Mouse (Mus musculus): ENCODE measurements around the gene Klc1. TPM values are rescaled to one million over a fixed set of nuclear protein-coding genes. Genes with fewer than 3 reads are reported as not detected.

Gene Klc1
- polyA plus RNA-seq, 1 experiment = 44.3 TPM

GRCm38 (mm10) chr12:111743419-111743818, 15.2 kb upstream of the Klc1 start:
- Histone ChIP-seq H3K4me1 (ENCODE audit: control insufficient read depth, insufficient read depth, low read length) (no peaks in the 10 kb centered on the region), H3K27ac (ENCODE audit: insufficient read depth, low read depth, low read length) (no peak overlapping the region), H3K4me3 (ENCODE audit: insufficient read depth, low read depth, low read length) (no peak overlapping the region), H3K36me3 (ENCODE audit: control insufficient read depth, insufficient read depth, low read length) (no peaks in the 10 kb centered on the region), H3K27me3 (replicated peaks; ENCODE audit: control insufficient read depth, insufficient read depth, low read length) (no peaks in the 10 kb centered on the region)
- no peak for TF ChIP-seq POLR2A (IDR thresholded peaks at IDR 0.05; ENCODE audit: low read depth, low read length)
- TF ChIP-seq CTCF (conservative IDR thresholded peaks at IDR 0.05; ENCODE audit: insufficient read depth, insufficient read length, low read depth, low read length) = no peak
- peak; percentile 41 for DNase-seq
- WGBS = 33% methylated on average over 2 of the region's 2 CpGs

- peak; percentile 40 for DNase-seq
- no peaks in the 10 kb centered on the region for H3K4me1 ChIP-seq (ENCODE audit: control insufficient read depth, insufficient read depth, low read length)
- WGBS = 63% methylated on average over 11 of the region's 11 CpGs
- TF ChIP-seq POLR2A (IDR thresholded peaks at IDR 0.05; ENCODE audit: low read depth, low read length) (no peak), CTCF (conservative IDR thresholded peaks at IDR 0.05; ENCODE audit: insufficient read depth, insufficient read length, low read depth, low read length) (no peak)
- no peak overlapping the region for H3K27ac ChIP-seq (ENCODE audit: insufficient read depth, low read depth, low read length)
- H3K4me3 ChIP-seq (ENCODE audit: insufficient read depth, low read depth, low read length) = no peak overlapping the region
- no peaks in the 10 kb centered on the region for H3K27me3 ChIP-seq (replicated peaks; ENCODE audit: control insufficient read depth, insufficient read depth, low read length)
- H3K36me3 ChIP-seq (ENCODE audit: control insufficient read depth, insufficient read depth, low read length) = no peaks in the 10 kb centered on the region
Observed at GRCm38 (mm10) chr12:111743981-111744423, 14.6 kb upstream of the Klc1 start.

GRCm38 (mm10) chr12:111745274-111745673, 13.4 kb upstream of the Klc1 start:
- 78% methylated on average over 6 of the region's 6 CpGs for WGBS
- TF ChIP-seq CTCF (conservative IDR thresholded peaks at IDR 0.05; ENCODE audit: insufficient read depth, insufficient read length, low read depth, low read length) (no peak), POLR2A (IDR thresholded peaks at IDR 0.05; ENCODE audit: low read depth, low read length) (no peak)
- no peak overlapping the region for H3K4me3 ChIP-seq (ENCODE audit: insufficient read depth, low read depth, low read length)
- DNase-seq = no peak
- H3K27me3 ChIP-seq (replicated peaks; ENCODE audit: control insufficient read depth, insufficient read depth, low read length) = no peaks in the 10 kb centered on the region
- no peaks in the 10 kb centered on the region for H3K36me3 ChIP-seq (ENCODE audit: control insufficient read depth, insufficient read depth, low read length)
- H3K27ac ChIP-seq (ENCODE audit: insufficient read depth, low read depth, low read length) = no peak overlapping the region
- H3K4me1 ChIP-seq (ENCODE audit: control insufficient read depth, insufficient read depth, low read length) = no peaks in the 10 kb centered on the region

GRCm38 (mm10) chr12:111746091-111746490, 12.6 kb upstream of the Klc1 start:
- DNase-seq = peak; percentile 81
- no peaks in the 10 kb centered on the region for H3K4me1 ChIP-seq (ENCODE audit: control insufficient read depth, insufficient read depth, low read length)
- H3K27me3 ChIP-seq (replicated peaks; ENCODE audit: control insufficient read depth, insufficient read depth, low read length) = no peaks in the 10 kb centered on the region
- 58% methylated on average over 5 of the region's 5 CpGs for WGBS
- H3K36me3 ChIP-seq (ENCODE audit: control insufficient read depth, insufficient read depth, low read length) = no peaks in the 10 kb centered on the region
- no peak for TF ChIP-seq CTCF (conservative IDR thresholded peaks at IDR 0.05; ENCODE audit: insufficient read depth, insufficient read length, low read depth, low read length)
- TF ChIP-seq POLR2A (IDR thresholded peaks at IDR 0.05; ENCODE audit: low read depth, low read length) = no peak
- peak overlapping the region; percentile 36; the same call in 1 of the 2 replicates for H3K27ac ChIP-seq (ENCODE audit: insufficient read depth, low read depth, low read length)
- no peak overlapping the region for H3K4me3 ChIP-seq (ENCODE audit: insufficient read depth, low read depth, low read length)

GRCm38 (mm10) chr12:111747421-111747820, 11.2 kb upstream of the Klc1 start:
- Histone ChIP-seq H3K36me3 (ENCODE audit: control insufficient read depth, insufficient read depth, low read length) (no peaks in the 10 kb centered on the region), H3K4me1 (ENCODE audit: control insufficient read depth, insufficient read depth, low read length) (no peaks in the 10 kb centered on the region), H3K27me3 (replicated peaks; ENCODE audit: control insufficient read depth, insufficient read depth, low read length) (no peaks in the 10 kb centered on the region), H3K4me3 (ENCODE audit: insufficient read depth, low read depth, low read length) (no peak overlapping the region), H3K27ac (ENCODE audit: insufficient read depth, low read depth, low read length) (no peak overlapping the region)
- DNase-seq = no peak
- 88% methylated on average over 7 of the region's 7 CpGs for WGBS
- TF ChIP-seq POLR2A (IDR thresholded peaks at IDR 0.05; ENCODE audit: low read depth, low read length) (no peak), CTCF (conservative IDR thresholded peaks at IDR 0.05; ENCODE audit: insufficient read depth, insufficient read length, low read depth, low read length) (no peak)

- H3K27me3 ChIP-seq (replicated peaks; ENCODE audit: control insufficient read depth, insufficient read depth, low read length) = no peaks in the 10 kb centered on the region
- no peak overlapping the region for H3K4me3 ChIP-seq (ENCODE audit: insufficient read depth, low read depth, low read length)
- no peaks in the 10 kb centered on the region for H3K4me1 ChIP-seq (ENCODE audit: control insufficient read depth, insufficient read depth, low read length)
- 92% methylated on average over 3 of the region's 3 CpGs for WGBS
- TF ChIP-seq CTCF (conservative IDR thresholded peaks at IDR 0.05; ENCODE audit: insufficient read depth, insufficient read length, low read depth, low read length) = no peak
- TF ChIP-seq POLR2A (IDR thresholded peaks at IDR 0.05; ENCODE audit: low read depth, low read length) = no peak
- DNase-seq = no peak
- no peak overlapping the region for H3K27ac ChIP-seq (ENCODE audit: insufficient read depth, low read depth, low read length)
- H3K36me3 ChIP-seq (ENCODE audit: control insufficient read depth, insufficient read depth, low read length) = no peaks in the 10 kb centered on the region
Observed at GRCm38 (mm10) chr12:111750739-111751138, 7.9 kb upstream of the Klc1 start.

- H3K27me3 ChIP-seq (replicated peaks; ENCODE audit: control insufficient read depth, insufficient read depth, low read length) = no peaks in the 10 kb centered on the region
- no peak for TF ChIP-seq POLR2A (IDR thresholded peaks at IDR 0.05; ENCODE audit: low read depth, low read length)
- TF ChIP-seq CTCF (conservative IDR thresholded peaks at IDR 0.05; ENCODE audit: insufficient read depth, insufficient read length, low read depth, low read length) = no peak
- 86% methylated on average over 6 of the region's 6 CpGs for WGBS
- no peak overlapping the region for H3K27ac ChIP-seq (ENCODE audit: insufficient read depth, low read depth, low read length)
- no peak for DNase-seq
- no peaks in the 10 kb centered on the region for H3K36me3 ChIP-seq (ENCODE audit: control insufficient read depth, insufficient read depth, low read length)
- H3K4me3 ChIP-seq (ENCODE audit: insufficient read depth, low read depth, low read length) = no peak overlapping the region
- H3K4me1 ChIP-seq (ENCODE audit: control insufficient read depth, insufficient read depth, low read length) = peaks cover 5% of the 10 kb centered on the region; the same call in 1 of the 2 replicates
Observed at GRCm38 (mm10) chr12:111752491-111752890, 6.2 kb upstream of the Klc1 start.

Measured in kidney, adult 2 months (tissue).